Mouse (Mus musculus) liver, postnatal 0 days (tissue): Measurements from ENCODE around the gene Rprd2. TPM values are rescaled to one million over a fixed set of nuclear protein-coding genes. Genes with fewer than 3 reads are reported as not detected.
A peak's percentile ranks its signal among the peaks of the same experiment; 100 is the strongest.

Experiments used
- ATAC-seq: fragments of 200-750 bp; cut with Nextera tagmentation; 2 replicates; pipeline ENCODE4 v1.8.0; 2017; ENCODE audit warnings: mild to moderate bottlenecking, moderate library complexity
- DNase-seq: peaks from one replicate; pipeline ENCODE4 v3.0.0-alpha.2; 2016
- H3K27ac ChIP-seq: fragments of 300-500 bp; sonication (generic); 2 replicates; pipeline ENCODE4 v1.5.1; 2014; ENCODE audit warnings: antibody characterized with exemption, moderate library complexity, mild to moderate bottlenecking, low read depth
- H3K27me3 ChIP-seq: fragments of 300-500 bp; sonication (generic); 2 replicates; pipeline ENCODE4 v1.6.1; 2014; ENCODE audit warnings: low read length, control low read depth, mixed read lengths; ENCODE audit not compliant: insufficient read depth
- H3K36me3 ChIP-seq: fragments of 300-500 bp; sonication (generic); replicated peaks from 2 replicates; pipeline ENCODE4 v1.6.1; 2014; ENCODE audit warnings: mild to moderate bottlenecking, control low read depth, low read length, moderate library complexity, mixed read lengths; ENCODE audit not compliant: insufficient read depth
- H3K4me1 ChIP-seq: fragments of 300-500 bp; sonication (generic); 2 replicates; pipeline ENCODE4 v1.6.1; 2014; ENCODE audit warnings: antibody characterized with exemption, mild to moderate bottlenecking, control low read depth; ENCODE audit not compliant: insufficient read depth
- H3K4me2 ChIP-seq: fragments of 300-500 bp; sonication (generic); 2 replicates; pipeline ENCODE4 v1.6.1; 2014; ENCODE audit warnings: low read depth, mild to moderate bottlenecking, low read length, moderate library complexity, mixed read lengths
- H3K4me3 ChIP-seq: fragments of 300-500 bp; sonication (generic); 2 replicates; pipeline ENCODE4 v1.5.1; 2014; ENCODE audit warnings: low read depth, low read length
- H3K9ac ChIP-seq: fragments of 300-500 bp; sonication (generic); replicated peaks from 2 replicates; pipeline ENCODE4 v1.6.1; 2014; ENCODE audit warnings: mild to moderate bottlenecking, moderate library complexity
- H3K9me3 ChIP-seq: fragments of 300-500 bp; sonication (generic); 2 replicates; pipeline ENCODE4 v1.6.1; 2016; ENCODE audit warnings: mild to moderate bottlenecking, control low read depth, low read length, mixed read lengths
- CTCF ChIP-seq: sonication (generic); IDR thresholded peaks from 2 replicates; pipeline ENCODE4 v1.5.1; 2016; ENCODE audit warnings: antibody characterized with exemption, low read depth
- EP300 ChIP-seq: IDR thresholded peaks from 2 replicates; pipeline ENCODE4 v1.6.1; 2016; ENCODE audit warnings: antibody characterized with exemption, low read depth, mild to moderate bottlenecking
- WGBS: fragments of 180-500 bp; shearing (Covaris S2); extraction: QIAGEN DNeasy Blood & Tissue Kit; methylation state at CpG from one replicate; pipeline ENCODE4 v1.1.7; 2014; ENCODE audit not compliant: insufficient replicate concordance; 5-methylcytosine and 5-hydroxymethylcytosine counted together
- polyA plus RNA-seq: library from polyadenylated mRNA; unstranded; fragments of >200 nt; fragmentation: Nextera tagmentation; extraction: Ambion mirVana; gene quantifications from 2 replicates; pipeline ENCODE4 v1.2.1, GENCODE M21; 2015

Rprd2 gene
- polyA plus RNA-seq, 1 experiment from 2014 or later, result 8.2 TPM

DNA sequence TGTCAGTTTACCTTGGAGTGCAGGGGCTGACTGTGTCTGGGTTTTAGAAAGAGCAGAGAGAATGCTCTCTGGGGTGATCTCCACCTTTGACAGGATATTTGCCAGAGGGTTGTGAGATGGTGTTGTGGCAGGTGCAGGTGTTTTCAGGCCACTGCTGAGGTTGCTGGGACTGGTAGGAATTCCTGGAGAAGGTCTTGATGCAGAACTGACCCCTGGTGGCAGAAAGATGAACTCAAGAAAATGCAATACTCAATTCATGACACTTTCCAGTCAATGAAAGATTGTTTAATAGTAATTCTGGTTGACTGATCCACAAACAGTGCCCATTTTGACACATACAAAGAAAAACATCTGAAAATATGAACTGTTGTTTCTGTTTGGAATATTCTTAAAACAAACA, 46.7 kb downstream of the Rprd2 start:
- no peak overlapping the region for H3K4me2 ChIP-seq
- H3K9me3 ChIP-seq, result no peaks in the 10 kb centered on the region
- H3K27me3 ChIP-seq, result no peaks in the 10 kb centered on the region
- DNase-seq, result no peak
- H3K36me3 ChIP-seq, result peaks cover 50% of the 10 kb centered on the region
- no peak overlapping the region for H3K27ac ChIP-seq
- peak; percentile 67 for TF ChIP-seq CTCF
- TF ChIP-seq EP300, result no peak
- ATAC-seq, result no peak
- H3K9ac ChIP-seq, result no peak overlapping the region
- no peak overlapping the region for H3K4me3 ChIP-seq
- no peaks in the 10 kb centered on the region for H3K4me1 ChIP-seq

DNA sequence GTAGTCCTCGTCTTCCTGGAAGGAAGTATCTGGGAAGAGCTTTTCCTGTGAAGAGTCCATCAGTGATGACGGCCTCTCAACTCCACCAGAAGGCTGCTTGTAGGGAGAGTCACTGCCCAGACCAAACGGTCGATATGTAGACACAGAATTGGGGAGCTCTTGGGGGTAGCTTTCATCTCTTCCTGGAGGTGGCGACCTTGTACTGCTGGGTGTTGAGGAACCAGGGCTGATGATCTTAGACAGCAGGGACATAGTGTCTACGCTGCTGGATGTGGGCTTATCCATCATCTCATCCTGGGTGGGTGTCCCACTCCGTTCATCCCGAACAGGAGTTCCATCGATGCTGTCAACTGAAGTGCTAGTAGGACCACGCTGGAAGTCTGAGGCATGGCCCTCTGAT, 53.1 kb downstream of the Rprd2 start:
- H3K9ac ChIP-seq, result no peak overlapping the region
- H3K9me3 ChIP-seq, result no peaks in the 10 kb centered on the region
- H3K36me3 ChIP-seq, result peaks cover 41% of the 10 kb centered on the region
- TF ChIP-seq CTCF (peak; percentile 42), EP300 (no peak)
- no peaks in the 10 kb centered on the region for H3K27me3 ChIP-seq
- H3K4me1 ChIP-seq, result no peaks in the 10 kb centered on the region
- H3K4me3 ChIP-seq, result no peak overlapping the region
- WGBS, result 86% methylated on average over 10 of the region's 10 CpGs
- no peak for DNase-seq
- no peak overlapping the region for H3K4me2 ChIP-seq
- no peak overlapping the region for H3K27ac ChIP-seq
- no peak for ATAC-seq

DNA sequence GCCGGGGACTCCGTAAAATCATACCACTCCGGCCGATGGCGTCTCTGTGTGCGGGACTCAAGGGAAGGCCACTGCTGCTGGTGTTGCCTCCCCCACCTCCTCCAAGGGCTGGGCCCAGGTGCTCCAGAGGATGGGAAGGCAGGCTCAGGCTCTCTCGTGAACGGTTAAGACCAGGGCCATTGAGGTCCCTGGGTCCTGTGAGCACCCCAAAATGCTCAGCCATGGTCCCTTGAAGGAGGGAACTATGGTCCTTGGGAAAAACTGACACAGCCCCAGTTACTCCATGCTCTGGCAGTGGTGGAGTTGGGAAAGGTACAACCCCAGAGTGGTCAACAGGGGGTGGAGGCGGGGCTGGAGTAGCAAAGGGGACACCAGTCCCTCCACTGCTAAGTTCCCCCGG, 54.9 kb downstream of the Rprd2 start:
- H3K27ac ChIP-seq, result no peak overlapping the region
- 85% methylated on average over 10 of the region's 10 CpGs for WGBS
- H3K9me3 ChIP-seq, result no peaks in the 10 kb centered on the region
- peaks cover 35% of the 10 kb centered on the region for H3K36me3 ChIP-seq
- no peak overlapping the region for H3K4me3 ChIP-seq
- H3K27me3 ChIP-seq, result no peaks in the 10 kb centered on the region
- ATAC-seq (no peak), DNase-seq (no peak)
- H3K9ac ChIP-seq, result no peak overlapping the region
- no peak overlapping the region for H3K4me2 ChIP-seq
- no peaks in the 10 kb centered on the region for H3K4me1 ChIP-seq
- TF ChIP-seq CTCF, result no peak
- TF ChIP-seq EP300, result no peak

DNA sequence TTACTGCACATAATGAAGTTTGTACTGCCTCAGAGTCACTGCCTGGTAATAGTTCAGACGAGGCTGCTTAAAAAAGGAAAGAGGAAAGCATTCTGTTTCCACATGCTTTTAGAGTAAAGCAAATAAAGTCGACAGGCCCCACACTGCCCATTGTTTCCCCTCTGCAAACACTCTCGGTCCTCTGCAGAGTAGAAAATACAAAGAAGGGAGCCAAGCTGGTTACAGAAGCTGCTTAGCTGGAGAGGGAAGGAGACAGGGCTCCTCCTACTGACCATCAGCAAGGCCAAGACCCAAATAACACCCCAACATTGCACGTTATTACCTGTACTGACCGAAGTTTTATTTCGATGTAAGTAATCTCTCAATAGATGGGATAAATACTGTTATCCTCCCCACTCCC, 55.7 kb downstream of the Rprd2 start:
- peaks cover 34% of the 10 kb centered on the region for H3K36me3 ChIP-seq
- no peaks in the 10 kb centered on the region for H3K4me1 ChIP-seq
- no peak overlapping the region for H3K4me2 ChIP-seq
- TF ChIP-seq CTCF, result peak; percentile 12; the same call in 1 of the 2 replicates
- TF ChIP-seq EP300, result no peak
- 0 out of 2 replicates have a peak overlapping the region, but pooled peaks have one; percentile 12 for H3K9ac ChIP-seq
- 61% methylated on average over 6 of the region's 6 CpGs for WGBS
- H3K27ac ChIP-seq, result no peak overlapping the region
- no peaks in the 10 kb centered on the region for H3K27me3 ChIP-seq
- DNase-seq (no peak), ATAC-seq (no peak)
- H3K9me3 ChIP-seq, result no peaks in the 10 kb centered on the region
- H3K4me3 ChIP-seq, result no peak overlapping the region

DNA sequence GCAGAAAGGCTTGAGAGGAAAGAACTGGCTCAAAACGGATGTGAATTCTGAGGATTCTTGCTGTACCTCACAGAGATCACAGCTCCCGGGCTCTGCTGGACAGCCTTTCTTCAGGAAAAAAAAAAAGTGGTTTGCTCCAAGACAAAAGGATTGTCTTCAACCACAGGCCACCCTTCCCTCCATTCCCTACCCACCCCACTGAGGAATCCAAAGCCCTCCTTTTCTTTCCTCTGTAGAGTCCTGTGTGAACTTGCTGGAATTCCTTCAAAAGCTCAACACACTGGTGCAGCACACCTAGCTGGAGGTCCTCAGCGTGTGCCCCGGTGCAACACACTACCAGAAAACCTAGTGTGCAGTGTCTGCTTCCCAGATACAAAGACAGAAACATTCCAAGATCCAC, 56.9 kb downstream of the Rprd2 start:
- no peak overlapping the region for H3K4me3 ChIP-seq
- no peaks in the 10 kb centered on the region for H3K4me1 ChIP-seq
- DNase-seq, result no peak
- no peak overlapping the region for H3K27ac ChIP-seq
- no peak for ATAC-seq
- TF ChIP-seq EP300, result no peak
- TF ChIP-seq CTCF, result no peak
- H3K4me2 ChIP-seq, result no peak overlapping the region
- H3K36me3 ChIP-seq, result peaks cover 33% of the 10 kb centered on the region
- WGBS, result 83% methylated on average over 4 of the region's 4 CpGs
- H3K9ac ChIP-seq, result no peak overlapping the region
- no peaks in the 10 kb centered on the region for H3K27me3 ChIP-seq
- H3K9me3 ChIP-seq, result no peaks in the 10 kb centered on the region

DNA sequence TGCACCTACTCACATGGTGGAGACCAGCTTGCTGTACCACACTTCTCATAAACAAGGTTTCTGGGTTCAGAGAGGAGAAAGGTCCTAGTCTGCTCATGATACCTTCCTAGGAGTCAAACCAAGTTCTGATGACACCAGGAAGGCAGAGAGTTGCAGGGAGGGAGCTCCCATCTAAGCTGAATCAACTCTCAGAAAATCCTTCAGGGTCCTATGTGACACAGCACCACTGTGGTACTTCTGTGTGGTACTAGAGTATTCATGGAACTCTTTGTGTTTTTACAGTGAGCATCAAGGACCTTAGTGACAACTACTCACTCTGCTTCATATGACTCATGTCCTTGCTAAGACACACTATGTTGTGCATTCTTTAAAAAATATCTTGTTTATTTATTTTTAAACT, 58.0 kb downstream of the Rprd2 start:
- H3K9ac ChIP-seq, result no peak overlapping the region
- no peak overlapping the region for H3K27ac ChIP-seq
- DNase-seq (no peak), ATAC-seq (no peak)
- H3K36me3 ChIP-seq, result peaks cover 22% of the 10 kb centered on the region
- H3K4me3 ChIP-seq, result no peak overlapping the region
- H3K4me1 ChIP-seq, result no peaks in the 10 kb centered on the region
- H3K27me3 ChIP-seq, result no peaks in the 10 kb centered on the region
- no peak overlapping the region for H3K4me2 ChIP-seq
- no peaks in the 10 kb centered on the region for H3K9me3 ChIP-seq
- TF ChIP-seq CTCF, result no peak
- no peak for TF ChIP-seq EP300

DNA sequence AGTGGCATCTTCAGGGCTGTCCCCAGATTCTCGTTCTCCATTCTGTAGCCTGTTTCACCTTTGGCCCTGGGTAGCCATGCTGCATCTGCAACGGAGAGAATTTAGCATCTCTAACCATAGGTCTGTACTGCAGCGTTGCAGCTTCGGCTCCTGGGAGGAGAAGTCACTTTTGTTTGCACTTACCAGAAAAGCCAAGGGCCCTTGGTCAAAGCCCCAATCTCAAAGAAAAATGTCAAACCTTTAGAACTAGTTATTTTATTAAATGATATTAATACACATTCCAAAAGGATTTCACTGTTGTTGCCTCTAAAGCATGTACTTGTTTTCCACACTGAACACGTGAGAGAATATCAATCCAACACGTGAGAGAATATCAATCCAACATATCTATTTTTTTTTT, 58.6 kb downstream of the Rprd2 start, which contains the start of gene Tars2:
Tars2 (minus strand) TSS at position 101 of the 400 bp plus-strand sequence.
- Histone ChIP-seq H3K27me3 (no peaks in the 10 kb centered on the region), H3K9me3 (no peaks in the 10 kb centered on the region), H3K9ac (no peak within 1 kb of the TSS), H3K4me2 (no peak within 1 kb of the TSS), H3K4me3 (no peak within 1 kb of the TSS), H3K4me1 (no peaks in the 10 kb centered on the region), H3K27ac (no peak within 1 kb of the TSS), H3K36me3 (peaks cover 16% of the 10 kb centered on the region)
- ATAC-seq (no peak), DNase-seq (no peak)
- TF ChIP-seq CTCF, result no peak
- TF ChIP-seq EP300, result no peak
- 82% methylated on average over 6 of the region's 6 CpGs for WGBS
